ENCODE assay signal across 13 mouse cellular contexts in genomic region chr1:156808332-156808731, GRCm38 (mm10). TPM values are rescaled to one million over a fixed set of nuclear protein-coding genes. Genes with fewer than 3 reads are reported as not detected.
A peak's percentile ranks its signal among the peaks of the same experiment; 100 is the strongest.
DNase-seq lines count a peak whose midpoint lies in the region; ATAC-seq and TF ChIP-seq lines count a peak whose summit lies in the region.
"Had no signal": no experiment of that assay in that cellular context is flagged by ENCODE, and none has a peak within 500 bp of the region (broad histone marks: within the 10 kb centered on the region; RNA-seq: fewer than 3 reads in every experiment).

No protein-coding gene starts in this region.

- WGBS in heart, adult 2 months: 83% methylated on average over 10 of the region's 10 CpGs
- WGBS in embryonic facial prominence, embryonic 10.5 days: 53% methylated on average over 10 of the region's 10 CpGs
- WGBS in limb, embryonic 15.5 days: 65% methylated on average over 10 of the region's 10 CpGs

- TF ChIP-seq EP300 in heart, adult 2 months (IDR thresholded peaks at IDR 0.05; ENCODE audit: insufficient read depth, low read depth, low read length): no peak

- no peak for ATAC-seq in limb, embryonic 15.5 days (ENCODE audit: insufficient number of reproducible peaks, low FRiP score, low TSS enrichment, low read depth)
- ATAC-seq: midbrain, embryonic 15.5 days had no signal

- H3K9ac ChIP-seq in heart, adult 2 months (ENCODE audit: low read depth, low read length): no peak overlapping the region
- no peak overlapping the region for H3K9ac ChIP-seq in limb, embryonic 15.5 days
- H3K9ac ChIP-seq: forebrain, embryonic 13.5 days; liver, embryonic 14.5 days; midbrain, embryonic 15.5 days had no signal

- intact Hi-C loops in heart, adult 2 months (cut with DNase I): no loop called here

- H3K27me3 ChIP-seq in heart, adult 2 months (ENCODE audit: control insufficient read depth, insufficient read depth, low read length): no peaks in the 10 kb centered on the region
- H3K27me3 ChIP-seq in embryonic facial prominence, embryonic 10.5 days (replicated peaks; ENCODE audit: low read depth, poor library complexity, severe bottlenecking): no peaks in the 10 kb centered on the region
- no peaks in the 10 kb centered on the region for H3K27me3 ChIP-seq in limb, embryonic 15.5 days
- H3K27me3 ChIP-seq: forebrain, embryonic 13.5 days; midbrain, embryonic 15.5 days had no signal

- no peak overlapping the region for H3K4me2 ChIP-seq in limb, embryonic 15.5 days
- H3K4me2 ChIP-seq: forebrain, embryonic 13.5 days; midbrain, embryonic 15.5 days had no signal

- no peak overlapping the region for H3K4me3 ChIP-seq in heart, adult 2 months
- H3K4me3 ChIP-seq in embryonic facial prominence, embryonic 10.5 days: no peak overlapping the region
- H3K4me3 ChIP-seq in limb, embryonic 15.5 days: no peak overlapping the region
- H3K4me3 ChIP-seq: forebrain, embryonic 13.5 days; midbrain, embryonic 15.5 days had no signal

- H3K36me3 ChIP-seq in heart, adult 2 months (ENCODE audit: control insufficient read depth, insufficient read depth, low read length): no peaks in the 10 kb centered on the region
- H3K36me3 ChIP-seq in embryonic facial prominence, embryonic 10.5 days (replicated peaks): peaks cover 48% of the 10 kb centered on the region
- H3K36me3 ChIP-seq in limb, embryonic 15.5 days: peaks cover 9% of the 10 kb centered on the region
- H3K36me3 ChIP-seq: midbrain, embryonic 15.5 days had no signal

- no peaks in the 10 kb centered on the region for H3K9me3 ChIP-seq in embryonic facial prominence, embryonic 10.5 days
- no peaks in the 10 kb centered on the region for H3K9me3 ChIP-seq in limb, embryonic 15.5 days
- H3K9me3 ChIP-seq: forebrain, embryonic 13.5 days; midbrain, embryonic 15.5 days had no signal

- no peak for TF ChIP-seq POLR2A in heart, adult 2 months (IDR thresholded peaks at IDR 0.05; ENCODE audit: insufficient read depth, low read depth, low read length)

- no peak overlapping the region for H3K27ac ChIP-seq in heart, adult 2 months
- H3K27ac ChIP-seq in embryonic facial prominence, embryonic 10.5 days (replicated peaks): peak overlapping the region; percentile 37; the same call in 1 of the 2 replicates
- H3K27ac ChIP-seq in limb, embryonic 15.5 days: peak overlapping the region; percentile 48
- H3K27ac ChIP-seq: forebrain, embryonic 13.5 days; liver, embryonic 14.5 days; midbrain, embryonic 15.5 days had no signal

- H3K79me2 ChIP-seq in heart, adult 2 months (replicated peaks; ENCODE audit: control insufficient read depth, insufficient read depth, low read length): no peaks in the 10 kb centered on the region

- DNase-seq in heart, adult 11 months: peak; percentile 74
- no peak for DNase-seq in heart, adult 2 months
- no peak for DNase-seq in embryonic facial prominence, embryonic 10.5 days (ENCODE audit: low spot score)
- DNase-seq in kidney, adult 8-10 months: peak; percentile 56 to 70
- DNase-seq in layer of hippocampus, adult 18-20 months (ENCODE audit: low spot score in 2 of 2): no peak
- DNase-seq in adrenal gland, adult 18-20 months (ENCODE audit: low spot score in 2 of 2): no peak
- DNase-seq in cerebellum, adult 11 months: no peak
- DNase-seq: heart, postnatal 36 days; thymus, adult 18-20 months had no signal

- TF ChIP-seq CTCF in heart, adult 2 months (IDR thresholded peaks at IDR 0.05): no peak

- no peaks in the 10 kb centered on the region for H3K4me1 ChIP-seq in heart, adult 2 months (ENCODE audit: control insufficient read depth, insufficient read depth, low read length)
- peaks cover 21% of the 10 kb centered on the region for H3K4me1 ChIP-seq in embryonic facial prominence, embryonic 10.5 days
- peaks cover under 1% of the 10 kb centered on the region; the same call in 1 of the 2 replicates for H3K4me1 ChIP-seq in limb, embryonic 15.5 days
- H3K4me1 ChIP-seq: midbrain, embryonic 15.5 days had no signal

RNA-seq across cellular contexts. Expression of gene Angptl1, which starts 30.0 kb away (rescaled TPM):
- 1 to 10 TPM; 2.2 to 3.6 TPM for total RNA-seq in heart, adult 2 months (2021)
- 1.2 and 1.8 TPM in 2 replicates for polyA plus RNA-seq in heart, adult 2 months (2012; rRNA removed)
- polyA plus RNA-seq in embryonic facial prominence, embryonic 10.5 days (2016; fragmentation: Nextera tagmentation; extraction: Ambion mirVana): 4.3 and 5.6 TPM in 2 replicates
- polyA plus RNA-seq in limb, embryonic 15.5 days (2015; fragmentation: Nextera tagmentation; extraction: Ambion mirVana): 90.5 and 96.3 TPM in 2 replicates
- total RNA-seq in layer of hippocampus, adult 18-20 months (2021): 1 to 10 TPM in 1 of 2 experiments, under 1 TPM in 1; 0.74 to 1.6 TPM
- total RNA-seq in adrenal gland, adult 18-20 months (2021): 1 to 10 TPM; 2.8 to 4.9 TPM

Comparison
In these comparisons a context has a peak if more than half of its experiments do, and no peak if none do; other contexts are left out.
1. DNase-seq: peak in heart, adult 11 months (single experiment) and kidney, adult 8-10 months (2 of 2); none in heart, adult 2 months (0 of 2), embryonic facial prominence, embryonic 10.5 days (single experiment), layer of hippocampus, adult 18-20 months (0 of 2), adrenal gland, adult 18-20 months (0 of 2) and cerebellum, adult 11 months (single experiment).